In genomic region chr2:153610426-153611240, GRCm38 (mm10) we compare ENCODE assay signal across 8 mouse cellular contexts. TPM values are rescaled to one million over a fixed set of nuclear protein-coding genes. Genes with fewer than 3 reads are reported as not detected.
DNase-seq lines count a peak whose midpoint lies in the region; ATAC-seq and TF ChIP-seq lines count a peak whose summit lies in the region.

No protein-coding gene starts in this region.

- 18% methylated on average over 14 of the region's 14 CpGs for WGBS in hindbrain, embryonic 10.5 days
- 6% methylated on average over 14 of the region's 14 CpGs for WGBS in liver, embryonic 16.5 days (ENCODE audit: insufficient replicate concordance)
- WGBS in cerebellum, adult 2 months: 62% methylated on average over 14 of the region's 14 CpGs

- H3K27me3 ChIP-seq in megakaryocyte, embryonic 14.5 days (replicated peaks): no peaks in the 10 kb centered on the region
- H3K27me3 ChIP-seq in hindbrain, embryonic 10.5 days (ENCODE audit: insufficient read depth, poor library complexity, severe bottlenecking): no peaks in the 10 kb centered on the region
- H3K27me3 ChIP-seq in liver, embryonic 16.5 days (ENCODE audit: control insufficient read depth, insufficient read depth, low read depth, low read length): no peaks in the 10 kb centered on the region
- H3K27me3 ChIP-seq in cerebellum, adult 2 months (ENCODE audit: control insufficient read depth, insufficient read depth, low read length): no peaks in the 10 kb centered on the region

- H3K27ac ChIP-seq in hindbrain, embryonic 10.5 days: peak overlapping the region; percentile 90
- H3K27ac ChIP-seq in liver, embryonic 16.5 days (ENCODE audit: low read length): peak overlapping the region; percentile 64
- no peak overlapping the region for H3K27ac ChIP-seq in cerebellum, adult 2 months (ENCODE audit: insufficient read depth, low read length)

- TF ChIP-seq CTCF in cerebellum, adult 2 months (IDR thresholded peaks at IDR 0.05; ENCODE audit: borderline replicate concordance, insufficient read depth, low read depth, low read length): no peak

- ATAC-seq in megakaryocyte, adult 5-6 weeks (ENCODE audit: poor library complexity, severe bottlenecking): no peak
- ATAC-seq in common myeloid progenitor, adult 5-6 weeks (replicated peaks; ENCODE audit: low read depth, poor library complexity, severe bottlenecking): peak; percentile 63
- ATAC-seq in liver, embryonic 16.5 days (ENCODE audit: low read depth): peak; percentile 39

- TF ChIP-seq POLR2A in cerebellum, adult 2 months (IDR thresholded peaks at IDR 0.05; ENCODE audit: borderline replicate concordance, insufficient read depth, low read length): no peak

- H3K4me2 ChIP-seq in liver, embryonic 16.5 days (ENCODE audit: low read depth, low read length): 0 out of 2 replicates have a peak overlapping the region, but pooled peaks have one; percentile 3

- peaks cover 14% of the 10 kb centered on the region for H3K36me3 ChIP-seq in megakaryocyte, embryonic 14.5 days (replicated peaks; ENCODE audit: low read length)
- H3K36me3 ChIP-seq in hindbrain, embryonic 10.5 days: peaks cover 8% of the 10 kb centered on the region
- H3K36me3 ChIP-seq in liver, embryonic 16.5 days (ENCODE audit: control insufficient read depth, insufficient read depth): no peaks in the 10 kb centered on the region

- DNase-seq in hindbrain, embryonic 10.5 days (ENCODE audit: low spot score): peak; percentile 56
- DNase-seq in yolk sac, embryonic 10.5 days (ENCODE audit: low spot score): peak; percentile 34
- no peak for DNase-seq in ovary, postnatal 14 days (ENCODE audit: low spot score)
- DNase-seq in cerebellum, adult 2 months: no peak

- no peaks in the 10 kb centered on the region for H3K9me3 ChIP-seq in megakaryocyte, embryonic 14.5 days
- H3K9me3 ChIP-seq in hindbrain, embryonic 10.5 days: no peaks in the 10 kb centered on the region
- H3K9me3 ChIP-seq in liver, embryonic 16.5 days (replicated peaks; ENCODE audit: control insufficient read depth, low read length): no peaks in the 10 kb centered on the region

- H3K4me1 ChIP-seq in megakaryocyte, embryonic 14.5 days: peaks cover 98% of the 10 kb centered on the region
- peaks cover 40% of the 10 kb centered on the region for H3K4me1 ChIP-seq in hindbrain, embryonic 10.5 days (replicated peaks)
- H3K4me1 ChIP-seq in liver, embryonic 16.5 days (ENCODE audit: control insufficient read depth, low read depth, low read length): peaks cover 50% of the 10 kb centered on the region
- H3K4me1 ChIP-seq in cerebellum, adult 2 months (ENCODE audit: control insufficient read depth, insufficient read depth, low read length): peaks cover 15% of the 10 kb centered on the region

- H3K4me3 ChIP-seq in megakaryocyte, embryonic 14.5 days (replicated peaks): peak overlapping the region; percentile 84
- H3K4me3 ChIP-seq in hindbrain, embryonic 10.5 days: no peak overlapping the region
- H3K4me3 ChIP-seq in liver, embryonic 16.5 days (ENCODE audit: low read depth, low read length): no peak overlapping the region
- H3K4me3 ChIP-seq in cerebellum, adult 2 months (replicated peaks; ENCODE audit: insufficient read depth, low read depth, low read length): no peak overlapping the region

- H3K9ac ChIP-seq in liver, embryonic 16.5 days (ENCODE audit: low read depth, low read length): 0 out of 2 replicates have a peak overlapping the region, but pooled peaks have one; percentile 13

RNA-seq across cellular contexts. Expression of gene Commd7, which starts 21.9 kb away (rescaled TPM):
- polyA plus RNA-seq in megakaryocyte, embryonic 14.5 days (2012; ENCODE audit: insufficient read depth, low replicate concordance): 17.9 and 24.1 TPM in 2 replicates
- total RNA-seq in megakaryocyte, adult 5-6 weeks (2015): 41.6 and 47.2 TPM in 2 replicates
- 30.3 and 34.1 TPM in 2 replicates for total RNA-seq in megakaryocyte, adult 5-6 weeks (2017)
- 28.0 and 33.3 TPM in 2 replicates for total RNA-seq in common myeloid progenitor, adult 5-6 weeks (2017)
- 71.9 and 75.6 TPM in 2 replicates for polyA plus RNA-seq in hindbrain, embryonic 10.5 days (2016; fragmentation: Nextera tagmentation; extraction: Ambion mirVana)
- polyA plus RNA-seq in liver, embryonic 16.5 days (2015; fragmentation: Nextera tagmentation; extraction: Ambion mirVana): 24.8 and 25.0 TPM in 2 replicates
- 30.2 and 32.5 TPM in 2 replicates for polyA plus RNA-seq in cerebellum, adult 2 months (2012; rRNA removed)

RNA-seq across cellular contexts. Expression of gene Dnmt3b, which starts 38.6 kb away (rescaled TPM):
- polyA plus RNA-seq in megakaryocyte, embryonic 14.5 days (2012; ENCODE audit: insufficient read depth, low replicate concordance): 20.5 and 26.4 TPM in 2 replicates
- 1.3 and 2.5 TPM in 2 replicates for total RNA-seq in megakaryocyte, adult 5-6 weeks (2015)
- 2.8 and 3.6 TPM in 2 replicates for total RNA-seq in megakaryocyte, adult 5-6 weeks (2017)
- 28.5 and 29.9 TPM in 2 replicates for total RNA-seq in common myeloid progenitor, adult 5-6 weeks (2017)
- 15.9 and 24.4 TPM in 2 replicates for polyA plus RNA-seq in hindbrain, embryonic 10.5 days (2016; fragmentation: Nextera tagmentation; extraction: Ambion mirVana)
- polyA plus RNA-seq in liver, embryonic 16.5 days (2015; fragmentation: Nextera tagmentation; extraction: Ambion mirVana): 3.3 and 3.8 TPM in 2 replicates
- polyA plus RNA-seq in cerebellum, adult 2 months (2012; rRNA removed): 1.6 and 2.6 TPM in 2 replicates

Comparison
In these comparisons a context has a peak if more than half of its experiments do, and no peak if none do; other contexts are left out.
1. DNase-seq: peak in hindbrain, embryonic 10.5 days (single experiment) and yolk sac, embryonic 10.5 days (single experiment); none in ovary, postnatal 14 days (single experiment) and cerebellum, adult 2 months (0 of 2).